Comparison of ENCODE assay signal across 8 mouse cellular contexts in the genomic region with DNA sequence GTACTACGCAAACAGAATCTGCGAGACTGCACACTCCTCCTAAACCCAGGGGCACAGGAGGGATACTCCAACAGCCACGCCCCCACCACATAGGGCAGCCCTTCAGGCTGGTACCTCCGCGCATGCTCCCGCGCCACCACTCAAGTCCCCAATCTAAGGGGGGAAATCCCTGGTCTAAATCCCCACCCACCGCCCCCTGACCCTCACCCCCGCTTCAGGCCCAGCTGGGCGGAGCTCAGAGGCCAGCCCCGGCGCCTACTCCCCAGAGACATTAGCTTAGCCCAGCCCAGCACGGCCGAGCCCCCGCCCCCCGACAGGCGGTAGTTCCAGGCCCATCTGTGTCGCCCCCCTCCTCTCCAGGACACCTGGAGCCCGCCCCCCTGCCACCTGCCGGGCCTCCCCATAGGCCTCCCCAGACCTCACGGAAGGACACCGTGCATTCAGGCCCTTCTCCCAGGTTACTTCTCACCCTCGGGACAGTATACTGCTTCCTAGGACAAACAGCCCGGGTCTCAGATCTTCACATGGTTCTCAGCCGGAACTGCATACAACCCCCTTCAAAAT. TPM values are rescaled to one million over a fixed set of nuclear protein-coding genes. Genes with fewer than 3 reads are reported as not detected.
DNase-seq lines count a peak whose midpoint lies in the region; ATAC-seq lines count a peak whose summit lies in the region.

No protein-coding gene starts in this region.

- peaks cover 51% of the 10 kb centered on the region for H3K4me1 ChIP-seq in hindbrain, embryonic 15.5 days (replicated peaks)

- H3K36me3 ChIP-seq in hindbrain, embryonic 15.5 days, result no peaks in the 10 kb centered on the region

- H3K9ac ChIP-seq in hindbrain, embryonic 15.5 days, result peak overlapping the region; percentile 74

- intact Hi-C loops in left cerebral cortex, postnatal 25 days (cut with DNase I), result loop anchor here (1.0 to 2.0 kb wide), 2 partner anchors 39 to 65 kb away; partner anchors contain the start of genes Ago3 and Ago4

- DNase-seq in ZHBTc4 (ENCODE audit: low read depth, low spot score), result peak; percentile 97
- peak; percentile 68 for DNase-seq in cerebellum, adult 9-11 months
- peak; percentile 58 to 59 for DNase-seq in frontal cortex, postnatal 10 days (ENCODE audit: low spot score in 2 of 2)
- peak; percentile 32 to 47 for DNase-seq in left cerebral cortex, postnatal 25 days (ENCODE audit: low spot score in 2 of 2)
- DNase-seq in right cerebral cortex, postnatal 25 days, result peak; percentile 50

- under 1% methylated on average over 23 of the region's 25 CpGs for WGBS in hindbrain, embryonic 15.5 days

- ATAC-seq in hindbrain, embryonic 15.5 days (ENCODE audit: low FRiP score, low read depth), result peak; percentile 49
- peak; percentile 35 for ATAC-seq in megakaryocyte-erythroid progenitor cell, adult 5-6 weeks (replicated peaks; ENCODE audit: low FRiP score, low TSS enrichment, poor library complexity, severe bottlenecking)
- ATAC-seq in monocyte, adult 5-6 weeks (replicated peaks; ENCODE audit: insufficient number of reproducible peaks, low FRiP score, low TSS enrichment, poor library complexity, severe bottlenecking), result no peak

- H3K27ac ChIP-seq in hindbrain, embryonic 15.5 days (replicated peaks), result peak overlapping the region; percentile 92

- H3K27me3 ChIP-seq in hindbrain, embryonic 15.5 days, result no peaks in the 10 kb centered on the region

- no peaks in the 10 kb centered on the region for H3K9me3 ChIP-seq in hindbrain, embryonic 15.5 days

- peak overlapping the region; percentile 74 for H3K4me2 ChIP-seq in hindbrain, embryonic 15.5 days

- peak overlapping the region; percentile 66 for H3K4me3 ChIP-seq in hindbrain, embryonic 15.5 days

RNA-seq across cellular contexts. Expression of gene Ago1, which starts 0.6 kb away (rescaled TPM):
- 9.2 and 11.7 TPM in 2 replicates for polyA plus RNA-seq in hindbrain, embryonic 15.5 days (2015; fragmentation: Nextera tagmentation; extraction: Ambion mirVana)
- total RNA-seq in left cerebral cortex, postnatal 25 days (2021), result 10 to 100 TPM; 45.7 to 47.2 TPM
- total RNA-seq in megakaryocyte-erythroid progenitor cell, adult 5-6 weeks (2014; fragmentation: Nextera tagmentation), result 35.3 and 42.6 TPM in 2 replicates
- 23.3 and 32.2 TPM in 2 replicates for total RNA-seq in megakaryocyte-erythroid progenitor cell, adult 5-6 weeks (2017)
- total RNA-seq in monocyte, adult 5-6 weeks (2017), result 10.7 to 25.3 TPM (median 18.5 TPM) in 3 replicates

RNA-seq across cellular contexts. Expression of gene Ago3, which starts 38.4 kb away (rescaled TPM):
- polyA plus RNA-seq in hindbrain, embryonic 15.5 days (2015; fragmentation: Nextera tagmentation; extraction: Ambion mirVana), result 15.5 and 16.3 TPM in 2 replicates
- 10 to 100 TPM; 35.9 to 36.0 TPM for total RNA-seq in left cerebral cortex, postnatal 25 days (2021)
- 18.0 and 31.5 TPM in 2 replicates for total RNA-seq in megakaryocyte-erythroid progenitor cell, adult 5-6 weeks (2014; fragmentation: Nextera tagmentation)
- 3.0 and 20.2 TPM in 2 replicates for total RNA-seq in megakaryocyte-erythroid progenitor cell, adult 5-6 weeks (2017)
- total RNA-seq in monocyte, adult 5-6 weeks (2017), result 3.9 to 11.1 TPM (median 6.4 TPM) in 3 replicates

Comparison
In these comparisons a context has a peak if more than half of its experiments do, and no peak if none do; other contexts are left out.
1. DNase-seq: peak in every context shown above with its lines; median percentile 97 in ZHBTc4; 68 in cerebellum, adult 9-11 months; 58 in frontal cortex, postnatal 10 days; 50 in right cerebral cortex, postnatal 25 days; 40 in left cerebral cortex, postnatal 25 days.